Mouse (Mus musculus): Measurements from ENCODE around the gene Trip12.

DNA sequence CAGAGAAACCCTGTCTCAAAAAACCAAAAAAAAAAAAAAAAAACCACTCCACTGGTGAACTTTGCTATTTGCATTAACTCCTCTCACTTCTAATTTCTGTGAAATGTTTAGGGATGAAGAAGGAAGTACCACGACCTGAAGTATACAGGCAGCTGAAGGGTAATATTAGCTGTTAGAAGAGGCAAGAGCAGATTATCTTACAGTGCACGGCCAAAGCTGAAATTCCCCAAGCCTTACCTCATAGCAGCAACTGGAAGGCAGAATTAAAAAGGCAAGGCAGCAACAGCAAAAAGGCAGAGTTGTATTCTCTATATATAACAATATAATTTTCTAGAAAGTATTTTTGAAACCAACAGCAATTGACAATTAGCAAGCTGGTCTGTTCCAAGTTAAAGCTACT is 15.2 kb downstream of the Trip12 start:
- TF ChIP-seq EP300 (IDR thresholded peaks at IDR 0.05; ENCODE audit: low read depth) (no peak), CTCF (IDR thresholded peaks at IDR 0.05; ENCODE audit: low read depth) (no peak)
